Mouse (Mus musculus) spleen, adult 2 months (tissue): Measurements from ENCODE around the gene F830045P16Rik. TPM values are rescaled to one million over a fixed set of nuclear protein-coding genes. Genes with fewer than 3 reads are reported as not detected.

Source experiments
- DNase-seq, 2 experiments: peaks; one replicate each; pipeline versions ENCODE4 v3.0.0 to v3.0.0-alpha.2; 2012 to 2021; ENCODE audit warnings: low spot score in 2 of 2, low read depth in 1 of 2
- H3K27ac ChIP-seq: fragments of 200-500 bp; 2 replicates; pipeline ENCODE4 v1.5.1; 2012; ENCODE audit warnings: low read length, inconsistent platforms; ENCODE audit not compliant: insufficient read depth
- H3K27me3 ChIP-seq: fragments of 200-500 bp; 2 replicates; pipeline ENCODE4 v1.6.1; 2012; ENCODE audit warnings: mild to moderate bottlenecking, moderate library complexity, low read length, inconsistent platforms; ENCODE audit not compliant: control insufficient read depth, insufficient read depth
- H3K36me3 ChIP-seq: fragments of 200-500 bp; 2 replicates; pipeline ENCODE4 v1.6.1; 2012; ENCODE audit warnings: mild to moderate bottlenecking, low read length, inconsistent platforms; ENCODE audit not compliant: control insufficient read depth, insufficient read depth
- H3K4me1 ChIP-seq: fragments of 200-500 bp; 2 replicates; pipeline ENCODE4 v1.6.1; 2011; ENCODE audit warnings: inconsistent platforms; ENCODE audit not compliant: control insufficient read depth, insufficient read depth, insufficient read length
- H3K4me3 ChIP-seq: fragments of 200-500 bp; 2 replicates; pipeline ENCODE4 v1.5.1; 2011; ENCODE audit warnings: mild to moderate bottlenecking, inconsistent platforms; ENCODE audit not compliant: insufficient read depth, insufficient read length; ENCODE audit errors: extremely low read depth
- CTCF ChIP-seq: fragments of 200-500 bp; IDR thresholded peaks from 2 replicates; pipeline ENCODE4 v1.5.1; 2011; ENCODE audit warnings: mild to moderate bottlenecking, inconsistent platforms; ENCODE audit not compliant: insufficient read depth, insufficient read length, insufficient replicate concordance; ENCODE audit errors: extremely low read depth
- POLR2A ChIP-seq: fragments of 200-500 bp; IDR thresholded peaks from 2 replicates; pipeline ENCODE4 v1.6.1; 2011; ENCODE audit warnings: low read depth, low read length, inconsistent platforms
- WGBS: fragments of 180-500 bp; shearing (Covaris S2); methylation state at CpG from one replicate; pipeline ENCODE4 v1.1.7; 2018; 5-methylcytosine and 5-hydroxymethylcytosine counted together
- polyA plus RNA-seq: library from polyadenylated mRNA; depleted of rRNA; stranded (reverse); fragments of >200 nt; gene quantifications from 2 replicates; pipeline ENCODE4 v1.2.3, GENCODE M21; 2012; rRNA removed

Gene F830045P16Rik
- polyA plus RNA-seq, 1 experiment: 0.07 TPM

DNA sequence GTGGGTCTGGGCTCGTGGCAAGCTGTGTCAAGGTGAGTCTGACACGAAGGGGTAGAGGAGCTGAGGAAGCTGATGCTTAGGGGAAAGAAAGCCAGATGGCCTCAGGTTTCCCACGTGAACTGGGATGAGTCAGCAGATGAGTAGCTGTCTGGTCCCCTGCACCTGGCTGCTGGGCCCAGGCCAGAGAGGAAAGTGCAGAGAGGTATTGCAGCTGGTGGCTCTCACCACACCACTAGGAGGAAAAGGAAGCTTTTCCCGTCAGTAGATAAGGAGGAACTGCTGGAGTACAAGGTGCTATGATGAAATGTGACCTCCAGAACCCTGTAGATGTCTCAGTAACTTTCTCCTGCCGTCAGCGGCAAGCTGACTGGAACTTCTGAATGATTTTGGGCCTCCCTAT is 122.9 kb downstream of the F830045P16Rik start:
- TF ChIP-seq POLR2A (no peak), CTCF (no peak)
- Histone ChIP-seq H3K4me3 (no peak overlapping the region), H3K27me3 (no peaks in the 10 kb centered on the region), H3K36me3 (no peaks in the 10 kb centered on the region), H3K27ac (no peak overlapping the region), H3K4me1 (no peaks in the 10 kb centered on the region)
- DNase-seq: no peak
- 11% methylated on average over 6 of the region's 6 CpGs for WGBS

GRCm38 (mm10) chr2:129411651-129412050 is 124.8 kb downstream of the F830045P16Rik start:
- Histone ChIP-seq H3K27me3 (no peaks in the 10 kb centered on the region), H3K36me3 (no peaks in the 10 kb centered on the region), H3K4me3 (no peak overlapping the region), H3K4me1 (no peaks in the 10 kb centered on the region), H3K27ac (no peak overlapping the region)
- TF ChIP-seq CTCF: no peak
- TF ChIP-seq POLR2A: no peak
- 87% methylated on average over 3 of the region's 3 CpGs for WGBS
- DNase-seq: no peak

DNA sequence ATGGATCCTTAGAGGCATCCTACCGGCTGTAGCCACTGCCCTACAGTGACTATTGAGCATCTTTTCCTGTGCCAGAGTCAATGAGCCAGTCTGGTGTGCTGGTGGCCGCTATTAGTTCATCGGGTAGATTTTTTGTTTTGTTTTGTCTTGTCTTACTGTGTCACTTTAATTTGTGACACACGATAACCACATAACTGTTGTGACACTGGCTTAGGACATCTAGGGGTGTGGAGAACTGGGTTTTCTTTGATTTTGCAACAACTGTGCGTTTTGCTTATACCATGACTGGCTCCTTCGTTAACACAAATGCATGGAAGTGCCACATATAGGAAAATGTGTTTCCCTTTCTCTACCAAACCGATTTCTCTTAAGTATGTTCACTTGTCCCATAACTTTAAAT is 126.1 kb downstream of the F830045P16Rik start:
- Histone ChIP-seq H3K4me3 (no peak overlapping the region), H3K27me3 (no peaks in the 10 kb centered on the region), H3K27ac (no peak overlapping the region), H3K4me1 (no peaks in the 10 kb centered on the region), H3K36me3 (no peaks in the 10 kb centered on the region)
- WGBS: 88% methylated on average over 7 of the region's 7 CpGs
- TF ChIP-seq POLR2A: no peak
- TF ChIP-seq CTCF: no peak
- no peak for DNase-seq

DNA sequence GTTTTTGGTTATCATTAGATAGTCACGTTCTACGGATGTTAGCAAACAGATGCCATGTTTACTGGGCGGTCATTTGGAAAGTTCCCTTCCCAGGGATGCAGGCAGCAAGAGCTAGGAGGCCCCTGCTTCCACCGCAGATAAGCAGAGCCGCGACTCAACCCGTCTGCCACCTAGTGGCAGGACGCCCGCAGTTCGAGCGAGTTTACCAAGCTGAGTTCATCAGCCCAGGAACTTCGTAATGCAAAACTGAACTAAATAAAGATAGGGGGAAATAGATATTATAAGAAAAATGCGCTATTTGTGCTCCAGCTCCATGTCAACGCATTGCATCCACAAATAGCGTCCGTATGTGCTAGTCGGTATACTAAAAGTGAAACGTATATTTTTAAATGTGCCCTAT is 127.9 kb downstream of the F830045P16Rik start:
- H3K27ac ChIP-seq: no peak overlapping the region
- no peaks in the 10 kb centered on the region for H3K4me1 ChIP-seq
- H3K4me3 ChIP-seq: no peak overlapping the region
- H3K36me3 ChIP-seq: no peaks in the 10 kb centered on the region
- peak; percentile 71; the same call in 1 of the 2 replicates for TF ChIP-seq CTCF
- TF ChIP-seq POLR2A: no peak
- H3K27me3 ChIP-seq: no peaks in the 10 kb centered on the region
- DNase-seq: peak in 1 of 2 experiments; percentile 50
- WGBS: 16% methylated on average over 18 of the region's 18 CpGs

Other genes with a start within 250 kb of the F830045P16Rik start
- gene Ckap2l, start 239.4 kb downstream of the F830045P16Rik start, polyA plus RNA-seq: 0.77 and 0.84 TPM in 2 replicates
- gene Il1a, start 226.6 kb downstream of the F830045P16Rik start, polyA plus RNA-seq: 0.99 and 1.3 TPM in 2 replicates
- 5.8 and 6.4 TPM in 2 replicates for gene Il1b, start 165.5 kb downstream of the F830045P16Rik start, polyA plus RNA-seq
- 143 and 145 TPM in 2 replicates for gene Sirpa, start 56.2 kb upstream of the F830045P16Rik start, polyA plus RNA-seq
- not detected in 2 replicates for gene Pdyn, start 163.2 kb upstream of the F830045P16Rik start, polyA plus RNA-seq